Mouse (Mus musculus) spleen, postnatal 10 days (tissue): Measurements from ENCODE around the gene Mknk1.
A peak's percentile ranks its signal among the peaks of the same experiment; 100 is the strongest.

Experiments used
- DNase-seq, 2 experiments: peaks; one replicate each; pipeline ENCODE4 v3.0.0; 2021 to 2022; ENCODE audit warnings: low spot score in 2 of 2

Mknk1 gene

GRCm38 (mm10) chr4:115838696-115839641, at the start of gene Mknk1:
Gene Mknk1, plus strand, starts transcription at chr4:115839198.
- peak; percentile 89 to 96 for DNase-seq

- DNase-seq: no peak
These were observed 48.1 kb upstream of the Mknk1 start for GRCm38 (mm10) chr4:115790864-115791263.

GRCm38 (mm10) chr4:115795360-115795759, 43.6 kb upstream of the Mknk1 start:
- no peak for DNase-seq

GRCm38 (mm10) chr4:115799981-115800380, 39.0 kb upstream of the Mknk1 start:
- DNase-seq: no peak

GRCm38 (mm10) chr4:115812326-115812725, 26.7 kb upstream of the Mknk1 start:
- no peak for DNase-seq

- DNase-seq: no peak
These were observed 23.4 kb upstream of the Mknk1 start for GRCm38 (mm10) chr4:115815606-115816005.

GRCm38 (mm10) chr4:115820199-115820598, 18.8 kb upstream of the Mknk1 start:
- DNase-seq: peak in 1 of 2 experiments; percentile 6

- DNase-seq: peak in 1 of 2 experiments; percentile 9
These were observed 18.1 kb upstream of the Mknk1 start for GRCm38 (mm10) chr4:115820944-115821343.

GRCm38 (mm10) chr4:115821431-115821830, 17.6 kb upstream of the Mknk1 start:
- DNase-seq: no peak

GRCm38 (mm10) chr4:115821928-115822327, 17.1 kb upstream of the Mknk1 start:
- no peak for DNase-seq

- DNase-seq: no peak
These were observed 14.8 kb upstream of the Mknk1 start for GRCm38 (mm10) chr4:115824178-115824577.

- no peak for DNase-seq
These were observed 13.7 kb upstream of the Mknk1 start for GRCm38 (mm10) chr4:115825271-115825670.

GRCm38 (mm10) chr4:115827066-115827465, 11.9 kb upstream of the Mknk1 start:
- DNase-seq: no peak

- no peak for DNase-seq
These were observed 11.5 kb upstream of the Mknk1 start for GRCm38 (mm10) chr4:115827535-115827887.

- peak; percentile 64 to 79 for DNase-seq
These were observed 11.0 kb upstream of the Mknk1 start, which contains the start of gene Mob3c for GRCm38 (mm10) chr4:115827888-115828571. Gene Mob3c, plus strand, starts transcription at chr4:115828092.

GRCm38 (mm10) chr4:115828572-115828902, 10.5 kb upstream of the Mknk1 start:
- DNase-seq: no peak

- DNase-seq: no peak
These were observed 8.5 kb upstream of the Mknk1 start for GRCm38 (mm10) chr4:115830491-115830890.

- DNase-seq: no peak
These were observed 7.8 kb upstream of the Mknk1 start for GRCm38 (mm10) chr4:115831221-115831620.

- no peak for DNase-seq
These were observed 7.0 kb upstream of the Mknk1 start for GRCm38 (mm10) chr4:115832040-115832439.

- DNase-seq: no peak
These were observed 3.4 kb upstream of the Mknk1 start for GRCm38 (mm10) chr4:115835576-115835975.

- no peak for DNase-seq
These were observed 802 bp upstream of the Mknk1 start for GRCm38 (mm10) chr4:115838196-115838595.

GRCm38 (mm10) chr4:115839956-115840355, 958 bp downstream of the Mknk1 start:
- DNase-seq: no peak

- no peak for DNase-seq
These were observed 1.8 kb downstream of the Mknk1 start for GRCm38 (mm10) chr4:115840842-115841241.
